Mouse (Mus musculus) T-cell, adult 66 days (primary cell): Measurements from ENCODE around the gene Cyp4f40. TPM values are rescaled to one million over a fixed set of nuclear protein-coding genes. Genes with fewer than 3 reads are reported as not detected.

ENCODE experiments used
- total RNA-seq, 2 experiments: library from RNA; stranded (reverse); gene quantifications; 3 replicates in 1 of 2; 4 replicates in 1 of 2; pipeline ENCODE4 v1.2.4; 2023

Cyp4f40 gene
- not detected for total RNA-seq

GRCm38 (mm10) chr17:32658712-32659111 is at the start of gene Cyp4f40:
Gene Cyp4f40, plus strand, starts transcription at chr17:32658900.

DNA sequence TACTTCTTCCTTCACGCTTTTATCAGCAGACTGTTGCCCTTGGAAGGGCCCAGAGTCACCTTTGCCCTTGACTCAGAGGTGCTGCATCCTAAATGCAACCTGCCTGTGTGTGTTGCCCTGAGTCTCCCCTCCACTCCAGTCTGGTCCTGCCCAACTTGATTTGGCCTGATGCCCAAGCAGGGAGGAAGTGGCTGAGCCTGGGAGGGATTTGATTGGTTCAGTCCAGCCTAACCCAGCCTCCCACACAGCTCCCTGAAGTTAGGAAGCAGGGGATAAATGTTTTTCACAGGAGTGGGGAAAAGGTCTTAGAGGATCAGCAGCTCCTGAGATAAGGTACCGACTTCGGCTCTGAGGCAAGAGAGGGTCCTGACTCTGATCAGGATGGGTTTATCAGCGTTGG is 37.7 kb upstream of the Cyp4f40 start, which contains the start of gene Cyp4f37:
Gene Cyp4f37 (plus strand): TSS at position 292 of the 400 bp plus-strand sequence.

GRCm38 (mm10) chr17:32685048-32685750 is 26.5 kb downstream of the Cyp4f40 start, which contains the start of gene Cyp4f15:
Gene Cyp4f15, plus strand, starts transcription at chr17:32685627.

Other genes with a start within 250 kb of the Cyp4f40 start
- 100 to 1,000 TPM in 1 of 2 experiments, 10 to 100 TPM in 1; 98.6 to 109 TPM for gene Pglyrp2, start 234.7 kb upstream of the Cyp4f40 start, total RNA-seq
- not detected for gene Cyp4f39, start 206.2 kb upstream of the Cyp4f40 start, total RNA-seq
- gene Cyp4f17, start 152.8 kb upstream of the Cyp4f40 start, total RNA-seq, result 1 to 10 TPM; 1.1 to 1.7 TPM
- 1 to 10 TPM; 4.5 to 8.7 TPM for gene Cyp4f16, start 122.3 kb upstream of the Cyp4f40 start, total RNA-seq
- not detected for gene Cyp4f37, start 37.6 kb upstream of the Cyp4f40 start, total RNA-seq
- not detected for gene Cyp4f15, start 26.7 kb downstream of the Cyp4f40 start, total RNA-seq
- 10 to 100 TPM; 88.9 to 95.9 TPM for gene Zfp871, start 129.4 kb downstream of the Cyp4f40 start, total RNA-seq
- 1 to 10 TPM; 1.3 to 2.1 TPM for gene Zfp811, start 151.0 kb downstream of the Cyp4f40 start, total RNA-seq
- 10 to 100 TPM; 10.4 to 11.3 TPM for gene Zfp799, start 171.4 kb downstream of the Cyp4f40 start, total RNA-seq
- gene Zfp870, start 232.7 kb downstream of the Cyp4f40 start, total RNA-seq, result 1 to 10 TPM in 1 of 2 experiments, under 1 TPM in 1; 0.89 to 2.3 TPM